Mouse (Mus musculus): ENCODE data around the gene Stk38l. TPM values are rescaled to one million over a fixed set of nuclear protein-coding genes. Genes with fewer than 3 reads are reported as not detected.

The Stk38l gene
- total and polyA plus RNA-seq, 3 experiments: 3.1 to 14.4 (median 13.9) TPM

- Histone ChIP-seq H3K27me3 (ENCODE audit: control insufficient read depth, insufficient read depth, low read length) (no peaks in the 10 kb centered on the region), H3K36me3 (ENCODE audit: control insufficient read depth, insufficient read depth, low read length) (no peaks in the 10 kb centered on the region), H3K4me1 (ENCODE audit: control insufficient read depth, insufficient read depth, low read length) (no peaks in the 10 kb centered on the region), H3K4me3 (no peak overlapping the region), H3K79me2 (replicated peaks; ENCODE audit: control insufficient read depth, insufficient read depth, low read length) (no peaks in the 10 kb centered on the region), H3K9ac (ENCODE audit: low read depth, low read length) (no peak overlapping the region), H3K27ac (no peak overlapping the region)
- WGBS: 44% methylated on average over 16 of the region's 16 CpGs
- TF ChIP-seq CTCF (IDR thresholded peaks at IDR 0.05) (peak; percentile 95), POLR2A (IDR thresholded peaks at IDR 0.05; ENCODE audit: insufficient read depth, low read depth, low read length) (no peak), EP300 (IDR thresholded peaks at IDR 0.05; ENCODE audit: insufficient read depth, low read depth, low read length) (peak; percentile 66; the same call in 1 of the 2 replicates)
- intact Hi-C loops (cut with DNase I): loop anchor here (2.0 to 5.0 kb wide), 3 partner anchors 170 to 417 kb away; no protein-coding TSS in a partner anchor
- DNase-seq: peak; percentile 46 to 74
Measured at GRCm38 (mm10) chr6:146824727-146825486, 100.1 kb downstream of the Stk38l start.

DNA sequence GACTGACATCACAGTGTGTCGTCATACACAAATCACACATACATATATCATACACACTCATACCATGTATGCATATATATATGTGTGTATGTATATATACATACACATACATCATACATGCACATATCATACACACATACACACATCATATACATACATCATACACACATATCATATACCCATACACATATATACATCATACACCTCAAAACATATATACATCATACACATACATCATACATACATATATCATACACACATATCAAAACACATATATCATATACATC is 100.6 kb downstream of the Stk38l start:
- Histone ChIP-seq H3K79me2 (replicated peaks; ENCODE audit: control insufficient read depth, insufficient read depth, low read length) (no peaks in the 10 kb centered on the region), H3K27me3 (ENCODE audit: control insufficient read depth, insufficient read depth, low read length) (no peaks in the 10 kb centered on the region), H3K4me3 (no peak overlapping the region), H3K4me1 (ENCODE audit: control insufficient read depth, insufficient read depth, low read length) (no peaks in the 10 kb centered on the region), H3K36me3 (ENCODE audit: control insufficient read depth, insufficient read depth, low read length) (no peaks in the 10 kb centered on the region), H3K27ac (no peak overlapping the region), H3K9ac (ENCODE audit: low read depth, low read length) (no peak overlapping the region)
- WGBS: 87% methylated on average over 1 of the region's 1 CpGs
- intact Hi-C loops (cut with DNase I): loop anchor here (2.0 kb wide), 2 partner anchors 169 to 291 kb away; no protein-coding TSS in a partner anchor
- TF ChIP-seq POLR2A (IDR thresholded peaks at IDR 0.05; ENCODE audit: insufficient read depth, low read depth, low read length) (no peak), CTCF (IDR thresholded peaks at IDR 0.05) (no peak), EP300 (IDR thresholded peaks at IDR 0.05; ENCODE audit: insufficient read depth, low read depth, low read length) (no peak)
- DNase-seq: no peak

Other genes with a start within 250 kb of the Stk38l start
- 10 to 100 TPM; 20.1 to 23.7 TPM for gene Itpr2, start 222.8 kb upstream of the Stk38l start, total RNA-seq (2021)
- gene Itpr2, start 222.8 kb upstream of the Stk38l start, polyA plus RNA-seq (2012; rRNA removed): 6.6 and 8.1 TPM in 2 replicates
- gene Fgfr1op2, start 147.8 kb upstream of the Stk38l start, total RNA-seq (2021): 10 to 100 TPM; 67.5 to 72.2 TPM
- 31.3 and 42.6 TPM in 2 replicates for gene Fgfr1op2, start 147.8 kb upstream of the Stk38l start, polyA plus RNA-seq (2012; rRNA removed)
- gene Ints13, start 147.2 kb upstream of the Stk38l start, total RNA-seq (2021): 10 to 100 TPM; 17.8 to 18.2 TPM
- 8.5 and 20.5 TPM in 2 replicates for gene Ints13, start 147.2 kb upstream of the Stk38l start, polyA plus RNA-seq (2012; rRNA removed)
- gene Med21, start 82.4 kb upstream of the Stk38l start, total RNA-seq (2021): 10 to 100 TPM; 43.0 to 50.5 TPM
- gene Med21, start 82.4 kb upstream of the Stk38l start, polyA plus RNA-seq (2012; rRNA removed): 39.4 and 77.7 TPM in 2 replicates
- gene Tm7sf3, start 82.2 kb upstream of the Stk38l start, total RNA-seq (2021): 10 to 100 TPM; 14.6 to 18.0 TPM
- gene Tm7sf3, start 82.2 kb upstream of the Stk38l start, polyA plus RNA-seq (2012; rRNA removed): 9.7 and 12.2 TPM in 2 replicates
- 1 to 10 TPM in 1 of 2 experiments, under 1 TPM in 1; 0.86 to 1.5 TPM for gene Arntl2, start 71.1 kb downstream of the Stk38l start, total RNA-seq (2021)
- gene Arntl2, start 71.1 kb downstream of the Stk38l start, polyA plus RNA-seq (2012; rRNA removed): 1.6 and 2.6 TPM in 2 replicates
- 1 to 10 TPM; 2.0 TPM for gene Smco2, start 125.1 kb downstream of the Stk38l start, total RNA-seq (2021)
- gene Smco2, start 125.1 kb downstream of the Stk38l start, polyA plus RNA-seq (2012; rRNA removed): 0.47 and 0.76 TPM in 2 replicates
- gene Ppfibp1, start 163.5 kb downstream of the Stk38l start, total RNA-seq (2021): 100 to 1,000 TPM; 102 to 128 TPM
- 15.4 and 33.7 TPM in 2 replicates for gene Ppfibp1, start 163.5 kb downstream of the Stk38l start, polyA plus RNA-seq (2012; rRNA removed)
- gene 1700034J05Rik, start 229.4 kb downstream of the Stk38l start, total RNA-seq (2021): not detected
- gene 1700034J05Rik, start 229.4 kb downstream of the Stk38l start, polyA plus RNA-seq (2012; rRNA removed): not detected in 2 replicates

Data from heart, adult 2 months (tissue).